Mouse (Mus musculus) small intestine, adult 10 weeks (tissue): ENCODE results near the gene Midn. TPM values are rescaled to one million over a fixed set of nuclear protein-coding genes. Genes with fewer than 3 reads are reported as not detected.

ENCODE experiments used
- polyA plus RNA-seq: library from polyadenylated mRNA; stranded (reverse); fragments of 350-450 nt; fragmentation: Illumina TruSeq; extraction: RNeasy Lipid Tissue Mini Kit (QIAGEN cat#74804); gene quantifications from one replicate; pipeline ENCODE4 v1.2.3, GENCODE M21; 2014; ENCODE audit warnings: low replicate concordance

The Midn gene
- 7.7 TPM for polyA plus RNA-seq

GRCm38 (mm10) chr10:80147719-80148601 lies at the start of gene Midn:
Midn (plus strand) TSS chr10:80148272.

GRCm38 (mm10) chr10:80105460-80105859 lies 42.6 kb upstream of the Midn start, which contains the start of gene Sbno2:
Sbno2 (minus strand) TSS chr10:80105571.

GRCm38 (mm10) chr10:80115290-80115943 lies 32.7 kb upstream of the Midn start, which contains the start of gene Stk11:
Stk11 (plus strand) TSS chr10:80115803.

GRCm38 (mm10) chr10:80138553-80139438 lies 9.3 kb upstream of the Midn start, which contains the start of gene Atp5d:
Atp5d (plus strand) TSS chr10:80138632.

GRCm38 (mm10) chr10:80140666-80141035 lies 7.4 kb upstream of the Midn start, which contains the start of gene Cbarp:
Cbarp (minus strand) TSS chr10:80140835.

GRCm38 (mm10) chr10:80165392-80166128 lies 17.5 kb downstream of the Midn start, which contains the start of gene Cirbp:
Cirbp (plus strand) TSS chr10:80165985.

GRCm38 (mm10) chr10:80172527-80173292 lies 24.6 kb downstream of the Midn start, which contains the start of gene 1600002K03Rik:
1600002K03Rik (plus strand) TSS chr10:80172944.

GRCm38 (mm10) chr10:80179068-80180051 lies 31.3 kb downstream of the Midn start, which contains the start of gene Efna2:
Efna2 (plus strand) TSS chr10:80179482.

Other genes with a start within 250 kb of the Midn start
- 0.11 TPM for gene Med16, start 239.3 kb upstream of the Midn start, polyA plus RNA-seq
- not detected for gene Gm26602, start 237.4 kb upstream of the Midn start, polyA plus RNA-seq
- not detected for gene Kiss1r, start 231.3 kb upstream of the Midn start, polyA plus RNA-seq
- 1.5 TPM for gene R3hdm4, start 227.1 kb upstream of the Midn start, polyA plus RNA-seq
- gene Arid3a, start 221.2 kb upstream of the Midn start, polyA plus RNA-seq = 2.3 TPM
- 1.0 TPM for gene Wdr18, start 188.1 kb upstream of the Midn start, polyA plus RNA-seq
- not detected for gene Grin3b, start 177.6 kb upstream of the Midn start, polyA plus RNA-seq
- gene Tmem259, start 163.9 kb upstream of the Midn start, polyA plus RNA-seq = 0.45 TPM
- 1.9 TPM for gene Cnn2, start 159.7 kb upstream of the Midn start, polyA plus RNA-seq
- 0.11 TPM for gene Abca7, start 151.8 kb upstream of the Midn start, polyA plus RNA-seq
- 0.19 TPM for gene Arhgap45, start 131.6 kb upstream of the Midn start, polyA plus RNA-seq
- gene Polr2e, start 108.5 kb upstream of the Midn start, polyA plus RNA-seq = not detected
- 27.2 TPM for gene Gpx4, start 101.1 kb upstream of the Midn start, polyA plus RNA-seq
- gene Sbno2, start 42.7 kb upstream of the Midn start, polyA plus RNA-seq = 0.52 TPM
- 3.0 TPM for gene Stk11, start 32.5 kb upstream of the Midn start, polyA plus RNA-seq
- 1.8 TPM for gene Atp5d, start 9.6 kb upstream of the Midn start, polyA plus RNA-seq
- not detected for gene Cbarp, start 7.4 kb upstream of the Midn start, polyA plus RNA-seq
- gene Cirbp, start 17.7 kb downstream of the Midn start, polyA plus RNA-seq = 12.5 TPM
- not detected for gene 1600002K03Rik, start 24.7 kb downstream of the Midn start, polyA plus RNA-seq
- 0.37 TPM for gene Efna2, start 31.2 kb downstream of the Midn start, polyA plus RNA-seq
- gene Mum1, start 78.2 kb downstream of the Midn start, polyA plus RNA-seq = 3.4 TPM
- gene Ndufs7, start 100.8 kb downstream of the Midn start, polyA plus RNA-seq = 3.5 TPM
- not detected for gene Gamt, start 112.7 kb downstream of the Midn start, polyA plus RNA-seq
- gene Dazap1, start 113.2 kb downstream of the Midn start, polyA plus RNA-seq = 26.5 TPM
- 1.6 TPM for gene Rps15, start 144.2 kb downstream of the Midn start, polyA plus RNA-seq
- gene Apc2, start 147.7 kb downstream of the Midn start, polyA plus RNA-seq = not detected
- 0.52 TPM for gene 2310011J03Rik, start 172.3 kb downstream of the Midn start, polyA plus RNA-seq
- not detected for gene Pcsk4, start 181.2 kb downstream of the Midn start, polyA plus RNA-seq
- 5.9 TPM for gene Reep6, start 181.7 kb downstream of the Midn start, polyA plus RNA-seq
- 5.3 TPM for gene Adamtsl5, start 200.1 kb downstream of the Midn start, polyA plus RNA-seq
- not detected for gene Plk5, start 208.2 kb downstream of the Midn start, polyA plus RNA-seq
- gene Mex3d, start 239.4 kb downstream of the Midn start, polyA plus RNA-seq = 2.9 TPM